Mouse (Mus musculus) CD4-positive, CD25-positive, alpha-beta regulatory T cell, adult 2 months (primary cell): ENCODE measurements around the gene Sfxn2.
A peak's percentile ranks its signal among the peaks of the same experiment; 100 is the strongest.

Source experiments
- DNase-seq: peaks from one replicate; pipeline ENCODE4 v3.0.0-alpha.2; 2012; ENCODE audit warnings: low read depth, low spot score

The Sfxn2 gene

DNA sequence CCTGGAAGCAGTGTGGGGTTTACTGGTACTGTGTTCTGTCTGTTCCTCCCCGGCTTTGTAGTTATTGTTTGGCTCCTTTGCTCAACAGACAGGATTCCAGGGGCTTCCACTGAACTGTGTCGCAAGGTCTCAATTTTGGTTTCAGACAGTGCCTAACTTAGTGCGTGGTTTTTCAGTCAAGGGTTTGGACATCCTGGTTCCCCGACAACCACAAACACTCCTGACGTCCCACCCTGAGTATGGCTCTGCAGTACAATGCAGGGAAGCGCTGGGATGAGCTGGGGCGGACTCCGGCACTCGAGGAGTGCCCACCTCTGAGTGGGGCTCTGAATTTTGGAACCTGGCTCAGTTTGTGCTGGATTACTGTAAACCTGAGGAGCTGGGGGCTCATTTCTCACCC lies 56.6 kb downstream of the Sfxn2 start:
- DNase-seq = peak; percentile 31

DNA sequence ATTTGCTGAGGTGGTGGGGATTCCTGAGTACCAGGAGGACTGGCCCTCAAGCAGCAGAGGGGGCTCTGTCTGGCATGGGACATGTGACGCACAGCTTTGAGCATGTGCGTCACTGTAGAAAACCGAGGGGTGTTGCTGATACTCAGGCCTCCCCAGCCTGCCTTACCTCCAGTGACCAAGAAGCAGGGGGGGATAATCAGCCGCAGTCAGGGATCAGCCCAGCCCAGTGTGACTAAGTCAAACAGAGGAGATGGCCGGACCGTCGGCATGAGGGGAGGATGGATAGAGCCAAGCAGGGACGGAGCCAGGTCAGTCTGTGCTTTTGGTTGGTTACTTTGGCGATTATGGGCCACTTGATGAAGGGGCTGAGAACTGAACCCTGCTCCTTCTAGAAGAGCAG lies 58.5 kb downstream of the Sfxn2 start:
- DNase-seq = no peak

DNA sequence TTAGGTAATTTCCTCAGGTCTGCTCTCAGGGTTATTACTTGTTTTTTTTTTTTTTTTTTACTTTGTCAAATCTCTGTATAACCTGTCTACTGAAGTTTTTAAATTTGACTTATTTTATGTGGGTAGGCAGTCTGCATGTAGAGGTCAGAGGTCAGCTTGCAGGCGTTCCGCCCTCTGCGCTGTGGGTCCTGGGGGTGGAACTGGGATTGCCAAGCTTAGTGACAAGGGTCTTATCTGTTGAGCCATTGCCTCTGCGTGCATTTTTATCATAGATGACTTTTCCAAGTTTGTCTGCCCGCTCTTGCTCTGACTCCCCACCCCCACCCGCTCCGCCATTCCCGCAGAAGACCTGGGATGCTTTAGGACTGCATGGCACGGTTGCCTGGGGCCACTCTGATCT lies 62.6 kb downstream of the Sfxn2 start:
- DNase-seq = no peak

DNA sequence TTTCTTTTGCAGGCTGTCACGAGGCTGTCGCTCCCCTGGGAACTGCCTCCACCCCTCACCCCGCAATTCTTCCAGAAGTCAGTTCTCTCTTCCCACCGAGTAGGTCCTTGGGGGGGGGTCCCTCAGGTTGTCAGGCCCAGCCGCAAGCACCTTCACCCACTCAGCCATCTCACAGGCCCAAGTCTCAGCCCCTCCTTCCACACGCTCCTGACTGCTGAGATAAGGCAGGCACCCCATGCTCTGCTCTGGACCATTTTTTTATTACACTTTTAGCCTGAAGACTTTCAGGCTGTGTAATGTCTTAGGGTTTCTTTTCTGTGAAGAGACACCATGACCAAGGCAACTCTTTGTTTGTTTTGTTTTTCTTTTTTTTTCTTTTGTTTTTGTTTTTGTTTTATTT lies 64.4 kb downstream of the Sfxn2 start:
- DNase-seq = no peak

DNA sequence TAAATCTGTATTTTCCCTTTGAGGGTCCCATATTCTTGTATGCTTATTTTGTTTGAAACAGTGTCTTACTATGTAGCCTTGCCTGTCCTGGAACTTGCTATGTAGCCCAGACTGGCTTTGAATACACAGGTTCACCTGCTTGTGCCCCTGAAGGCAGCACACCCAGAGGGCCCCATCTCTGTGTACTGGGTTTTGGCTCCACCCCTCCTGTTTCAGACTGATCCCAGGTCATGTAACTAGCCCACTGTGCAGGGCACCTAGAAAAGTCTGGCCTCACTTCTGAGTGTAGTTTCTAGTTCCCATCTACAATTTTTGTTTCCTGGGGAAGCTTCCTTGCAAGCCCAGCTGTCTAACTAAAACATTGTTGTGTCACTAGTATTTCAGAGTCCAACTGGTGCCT lies 65.9 kb downstream of the Sfxn2 start:
- no peak for DNase-seq

DNA sequence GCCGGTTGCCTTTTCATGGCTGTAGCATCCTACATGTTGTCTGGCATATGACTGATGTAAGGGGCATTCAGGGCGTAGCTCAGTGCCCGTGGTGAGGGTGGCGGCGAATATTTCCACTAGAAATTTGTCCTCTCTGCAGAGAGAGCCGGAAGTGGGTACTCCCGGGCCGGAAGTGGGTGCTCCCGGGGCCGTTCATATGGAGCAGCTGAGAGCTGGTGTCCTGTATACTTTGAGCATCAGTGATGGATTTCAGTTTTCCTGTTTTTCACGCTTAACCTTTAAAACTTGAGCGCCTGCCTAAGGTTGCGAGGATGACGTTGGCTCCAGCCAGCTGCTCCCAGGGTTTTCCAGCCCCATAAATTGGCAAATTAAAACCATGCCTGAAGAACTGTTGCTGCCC lies 66.3 kb downstream of the Sfxn2 start:
- DNase-seq = no peak

DNA sequence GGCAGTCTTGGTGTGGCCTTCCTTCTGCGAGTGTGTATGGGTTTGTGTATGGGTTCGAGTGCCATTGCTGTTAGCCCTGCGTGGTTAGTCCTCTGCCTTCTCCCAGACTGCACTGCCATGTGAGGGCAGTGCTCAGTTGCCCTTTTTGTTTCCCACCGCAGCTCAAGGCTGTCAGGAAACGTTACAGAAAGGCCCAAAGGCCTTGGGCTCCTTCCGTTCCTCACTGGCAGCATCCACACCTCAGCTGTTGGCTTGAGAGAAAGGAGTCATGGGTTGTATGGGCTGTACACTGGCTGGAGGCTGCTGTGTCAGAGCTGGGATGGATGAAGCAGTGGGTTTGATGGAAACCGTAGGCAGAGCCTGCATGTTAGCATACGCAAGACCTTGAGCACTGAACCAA lies 67.6 kb downstream of the Sfxn2 start:
- no peak for DNase-seq

DNA sequence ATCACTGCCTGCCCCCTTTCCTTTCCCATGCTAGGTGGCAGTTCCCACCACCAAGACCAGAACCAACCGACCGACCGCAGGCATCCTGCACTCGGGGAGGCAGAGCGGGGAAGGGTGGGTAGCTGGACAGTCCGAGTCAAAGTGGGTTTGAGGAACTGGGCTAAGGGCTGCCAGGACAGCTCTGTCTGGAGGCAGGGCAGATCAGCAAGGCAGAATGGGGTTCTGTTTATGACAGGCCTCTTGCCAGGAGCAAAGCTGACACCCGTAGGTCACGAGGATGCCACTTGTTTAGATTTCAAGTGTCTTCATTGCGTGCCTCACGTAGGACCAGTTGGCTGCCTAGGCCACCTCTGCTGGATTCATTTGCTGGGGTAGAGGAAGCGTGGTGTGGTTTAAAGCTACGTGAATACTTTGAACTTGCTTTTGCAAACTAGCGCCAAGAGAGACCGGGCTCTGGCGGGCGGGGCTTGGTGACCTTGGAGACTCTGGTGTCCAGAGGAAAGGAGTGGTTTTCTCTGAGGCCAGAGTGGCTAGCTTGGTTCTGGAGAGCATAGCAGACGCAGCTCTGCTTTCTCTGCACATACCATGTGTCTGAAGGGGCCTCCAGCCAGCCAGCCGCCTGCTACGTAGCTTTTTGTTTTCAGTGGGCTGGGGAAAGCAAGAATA lies 68.4 kb downstream of the Sfxn2 start:
- DNase-seq = no peak

DNA sequence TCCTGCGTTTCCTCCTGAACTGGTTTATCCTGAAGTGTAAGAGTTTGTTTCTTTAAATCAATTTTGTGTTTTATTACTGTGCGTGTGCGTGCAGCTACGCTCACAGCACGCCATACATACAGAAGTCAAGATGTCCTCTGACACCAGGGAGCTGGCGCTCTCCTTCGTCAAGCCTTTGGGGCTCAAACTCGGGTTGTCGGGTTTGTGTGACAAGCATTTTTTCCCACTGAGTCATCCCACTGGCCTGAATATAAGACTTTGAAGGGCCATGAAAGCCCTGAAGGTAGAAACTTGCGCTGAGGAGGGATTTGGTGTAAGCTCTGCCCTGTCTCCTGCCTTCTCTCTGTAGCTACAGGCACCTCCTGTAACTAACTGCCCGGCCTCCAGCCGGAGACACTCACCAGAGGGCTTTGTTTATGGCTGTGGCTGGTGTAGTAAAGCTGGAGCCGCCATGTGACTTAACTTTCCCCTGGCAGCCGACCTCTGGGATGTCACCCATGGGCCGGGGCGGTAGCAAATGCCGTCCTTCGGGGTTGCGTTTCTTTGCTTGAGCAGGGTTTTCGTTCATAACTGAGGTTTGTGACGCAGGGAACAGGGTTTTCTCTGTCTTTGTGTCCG lies 69.1 kb downstream of the Sfxn2 start:
- DNase-seq = no peak

DNA sequence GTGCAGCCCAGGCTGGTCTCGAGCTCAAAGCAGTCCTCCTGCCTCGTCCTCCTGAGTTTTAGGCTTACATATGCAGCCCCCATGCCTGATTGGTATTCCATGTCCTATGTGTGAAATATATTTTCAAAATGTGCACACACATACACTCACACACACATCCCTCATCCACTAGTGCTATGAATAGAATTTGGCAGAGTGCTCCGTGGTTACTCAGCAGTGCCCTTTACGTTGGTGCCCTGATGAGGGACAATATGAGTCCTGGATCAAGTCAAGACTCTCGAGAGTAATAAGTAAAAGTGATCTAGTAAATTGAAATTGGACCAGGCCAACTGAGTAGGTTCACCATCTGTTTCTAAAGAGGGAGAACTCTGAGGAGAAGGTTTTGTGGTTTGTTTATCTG lies 70.1 kb downstream of the Sfxn2 start:
- DNase-seq = no peak

DNA sequence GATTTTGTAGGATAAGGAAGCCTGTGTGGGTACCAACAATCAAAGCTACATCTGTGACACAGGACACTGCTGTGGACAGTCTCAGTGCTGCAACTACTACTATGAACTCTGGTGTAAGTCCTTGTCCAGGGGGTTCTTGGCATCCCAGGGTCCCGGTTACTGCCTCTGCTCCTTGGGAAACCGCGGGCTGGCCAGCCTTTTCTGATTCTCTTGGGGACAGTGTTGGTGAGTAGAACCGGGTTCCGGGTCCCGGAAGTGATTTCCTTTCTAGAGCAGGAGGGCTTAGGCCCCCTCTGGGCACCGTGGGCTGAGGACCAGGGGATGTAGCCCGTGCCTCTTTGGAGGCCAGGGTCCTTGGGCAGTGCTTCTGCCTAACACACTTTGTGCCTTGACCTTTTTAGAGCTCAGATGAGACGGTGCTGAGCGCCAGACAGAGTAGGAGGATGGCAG lies 71.2 kb downstream of the Sfxn2 start:
- no peak for DNase-seq

DNA sequence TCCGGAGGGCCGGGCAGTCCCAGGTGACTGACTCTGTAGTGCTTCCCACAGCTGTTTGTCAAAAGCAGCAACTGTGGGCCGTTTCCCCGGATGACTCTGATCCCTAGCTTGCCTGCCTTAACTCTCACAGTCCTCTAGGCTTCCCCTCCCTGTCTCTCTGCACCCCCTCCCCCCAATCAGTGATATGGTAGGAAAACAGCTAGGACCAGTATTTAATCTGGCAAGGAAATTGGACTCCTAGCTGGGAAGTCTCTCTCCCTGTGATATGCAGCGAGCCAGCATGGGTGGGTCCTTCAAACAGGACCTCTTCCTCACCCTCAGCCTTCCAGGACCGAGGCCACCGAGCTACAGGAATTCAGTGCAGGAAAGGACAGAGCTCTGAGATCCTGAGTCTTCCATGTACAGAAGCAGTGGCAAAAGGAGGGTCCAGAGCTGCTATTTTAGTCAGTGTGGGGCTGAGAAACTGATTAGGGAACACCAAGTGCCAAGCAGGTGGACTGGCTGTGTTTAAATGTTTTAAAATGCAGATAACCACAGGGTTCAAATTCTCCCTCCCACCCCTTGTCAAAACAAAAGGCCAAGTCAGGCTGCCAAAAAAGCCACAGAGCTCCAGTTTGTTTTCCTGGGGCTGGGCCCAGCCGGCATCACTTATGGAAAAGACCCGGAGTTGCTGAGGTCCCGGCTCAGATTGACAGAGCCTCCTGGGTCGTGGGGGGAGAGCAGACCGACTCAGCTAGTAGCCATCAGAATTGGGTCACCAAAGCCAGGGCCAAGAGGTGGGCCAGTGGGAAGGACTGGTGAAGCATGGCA lies 71.8 kb downstream of the Sfxn2 start:
- no peak for DNase-seq

DNA sequence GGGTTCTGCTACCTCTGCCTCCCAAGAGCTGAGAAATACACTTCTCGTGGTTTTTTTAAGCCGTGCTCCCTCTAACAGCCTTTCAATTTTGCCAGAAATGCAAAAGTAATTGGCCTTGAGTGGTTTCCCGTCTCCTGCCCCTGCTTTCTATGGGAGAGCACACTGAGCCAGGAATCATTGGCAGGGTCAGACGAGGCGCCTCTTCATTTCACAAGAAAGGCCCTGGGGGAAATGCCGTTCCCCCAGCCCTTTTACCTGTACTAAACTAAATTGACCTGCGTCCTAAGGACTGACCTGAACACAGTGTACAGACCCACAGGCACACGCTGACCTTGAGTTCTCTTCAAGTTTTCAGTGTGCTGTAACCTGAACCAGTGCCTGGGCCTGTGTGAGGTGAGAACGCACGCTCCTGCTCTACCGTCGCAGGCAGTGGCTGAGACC lies 72.9 kb downstream of the Sfxn2 start:
- no peak for DNase-seq

DNA sequence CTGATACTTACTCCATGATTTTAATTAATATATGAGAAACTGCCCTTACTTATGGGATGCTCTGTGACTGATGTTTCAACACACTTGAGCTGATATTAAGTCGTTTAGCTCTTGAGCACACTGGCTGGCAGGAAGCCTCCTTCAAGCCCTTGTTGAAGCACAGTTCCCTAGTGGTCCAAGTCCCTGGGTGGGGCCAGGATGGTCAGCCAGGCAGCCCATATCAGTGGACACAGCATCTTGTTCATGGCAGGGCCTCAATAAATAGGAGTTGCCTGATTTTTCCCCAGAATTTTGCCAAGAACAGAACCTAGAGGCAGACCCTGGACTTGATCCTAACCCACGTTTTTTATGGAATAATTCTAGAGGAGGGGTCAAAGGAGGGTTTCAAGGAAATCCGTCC lies 74.1 kb downstream of the Sfxn2 start:
- no peak for DNase-seq
